In the genomic region with DNA sequence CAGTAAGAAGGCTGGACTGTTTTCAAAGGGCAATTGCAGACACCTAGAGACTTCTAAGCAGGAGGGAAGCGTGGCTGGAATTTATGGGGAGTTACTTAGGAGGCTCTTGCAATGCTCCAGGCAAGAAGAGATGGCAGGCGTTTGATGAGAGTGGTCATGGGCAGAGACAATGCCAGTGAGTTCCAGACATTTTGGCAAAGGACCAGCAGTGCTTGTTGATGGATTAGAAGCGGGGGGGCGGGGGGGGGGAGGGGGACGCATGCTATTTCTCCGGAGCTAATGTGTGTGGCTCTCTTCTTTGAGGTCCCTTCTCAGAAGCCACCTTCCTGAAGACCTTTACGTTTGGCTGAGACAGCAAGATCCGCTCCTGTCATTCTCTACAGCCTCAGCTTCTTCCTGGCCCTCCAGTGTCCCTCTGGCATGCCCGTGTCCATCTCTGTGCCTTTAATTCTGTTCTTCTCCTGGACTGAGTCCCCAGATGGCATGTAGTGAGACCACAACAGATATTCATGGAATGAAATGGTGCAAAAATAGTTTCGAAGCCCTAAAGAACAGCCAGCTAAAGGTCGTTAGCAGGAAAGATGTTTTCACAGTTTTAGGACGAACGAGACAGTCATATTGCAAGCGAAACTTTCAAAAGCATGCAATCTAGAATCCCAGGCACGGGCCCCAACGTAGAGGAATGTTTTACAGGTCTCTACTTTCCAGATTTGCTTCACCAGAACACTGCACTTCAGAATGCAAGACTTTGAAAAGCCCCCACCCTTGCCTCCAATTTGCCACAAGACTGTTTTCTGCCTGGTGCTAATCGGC, we compare ENCODE assay signal across 10 mouse cellular contexts. TPM values are rescaled to one million over a fixed set of nuclear protein-coding genes. Genes with fewer than 3 reads are reported as not detected.
A peak's percentile ranks its signal among the peaks of the same experiment; 100 is the strongest.
DNase-seq lines count a peak whose midpoint lies in the region; ATAC-seq and TF ChIP-seq lines count a peak whose summit lies in the region.
"Had no signal": no experiment of that assay in that cellular context is flagged by ENCODE, and none has a peak within 500 bp of the region (broad histone marks: within the 10 kb centered on the region; RNA-seq: fewer than 3 reads in every experiment).

No protein-coding gene starts in this region.

- DNase-seq in cerebellum, postnatal 10 days, result peak; percentile 81 to 85
- DNase-seq in cerebellum, adult 8-10 months, result no peak
- peak; percentile 57 for DNase-seq in lung, embryonic 14.5 days
- no peak for DNase-seq in lung, adult 2 months
- peak; percentile 75 for DNase-seq in hindbrain, postnatal 0 days (ENCODE audit: low spot score)
- DNase-seq in layer of hippocampus, adult 18-20 months (ENCODE audit: low spot score in 2 of 2), result no peak
- DNase-seq in adrenal gland, adult 18-20 months (ENCODE audit: low spot score in 2 of 2), result no peak
- DNase-seq: spleen, adult 18-20 months had no signal

- TF ChIP-seq CTCF in lung, embryonic 14.5 days (IDR thresholded peaks at IDR 0.05; ENCODE audit: low read depth), result no peak
- no peak for TF ChIP-seq CTCF in lung, adult 2 months (IDR thresholded peaks at IDR 0.05; ENCODE audit: insufficient read depth, low read length)
- TF ChIP-seq CTCF in hindbrain, postnatal 0 days (IDR thresholded peaks at IDR 0.05; ENCODE audit: low read depth), result no peak

- H3K9me3 ChIP-seq in lung, embryonic 14.5 days (ENCODE audit: low read depth, low read length), result no peaks in the 10 kb centered on the region
- H3K9me3 ChIP-seq in hindbrain, postnatal 0 days (ENCODE audit: low read length), result no peaks in the 10 kb centered on the region
- no peaks in the 10 kb centered on the region for H3K9me3 ChIP-seq in stomach, embryonic 14.5 days (ENCODE audit: control insufficient read depth, low read depth, low read length)
- H3K9me3 ChIP-seq: liver, embryonic 15.5 days had no signal

- H3K4me3 ChIP-seq in lung, embryonic 14.5 days (ENCODE audit: low read depth, low read length), result no peak overlapping the region
- no peak overlapping the region for H3K4me3 ChIP-seq in lung, adult 2 months (replicated peaks; ENCODE audit: extremely low read depth, low read depth, low read length)
- H3K4me3 ChIP-seq in hindbrain, postnatal 0 days (ENCODE audit: low read length), result no peak overlapping the region
- no peak overlapping the region for H3K4me3 ChIP-seq in stomach, embryonic 14.5 days (ENCODE audit: low read depth, low read length)
- H3K4me3 ChIP-seq: liver, embryonic 15.5 days had no signal

- no peaks in the 10 kb centered on the region for H3K27me3 ChIP-seq in lung, embryonic 14.5 days (ENCODE audit: insufficient read depth, low read length)
- no peaks in the 10 kb centered on the region for H3K27me3 ChIP-seq in hindbrain, postnatal 0 days (ENCODE audit: insufficient read depth, low read length)
- H3K27me3 ChIP-seq in stomach, embryonic 14.5 days (ENCODE audit: control insufficient read depth, insufficient read depth, low read length), result no peaks in the 10 kb centered on the region

- no peak for TF ChIP-seq POLR2A in lung, adult 2 months (IDR thresholded peaks at IDR 0.05; ENCODE audit: borderline replicate concordance, extremely low read depth, low read depth, low read length)

- H3K9ac ChIP-seq in lung, embryonic 14.5 days, result no peak overlapping the region
- H3K9ac ChIP-seq in hindbrain, postnatal 0 days (replicated peaks; ENCODE audit: low read length), result peak overlapping the region; percentile 23; the same call in 1 of the 2 replicates
- H3K9ac ChIP-seq in stomach, embryonic 14.5 days (replicated peaks; ENCODE audit: low read depth, low read length), result no peak overlapping the region
- H3K9ac ChIP-seq: liver, embryonic 15.5 days had no signal

- peak; percentile 21; the same call in 1 of the 2 replicates for ATAC-seq in lung, embryonic 14.5 days (ENCODE audit: insufficient read depth)
- peak; percentile 50; the same call in 1 of the 2 replicates for ATAC-seq in hindbrain, postnatal 0 days
- ATAC-seq in stomach, embryonic 14.5 days (ENCODE audit: insufficient number of reproducible peaks, insufficient read depth, low FRiP score, low read depth), result no peak

- 49% methylated on average over 17 of the region's 17 CpGs for WGBS in lung, embryonic 14.5 days
- WGBS in lung, adult 2 months, result 56% methylated on average over 17 of the region's 17 CpGs
- 42% methylated on average over 16 of the region's 17 CpGs for WGBS in hindbrain, postnatal 0 days
- 65% methylated on average over 17 of the region's 17 CpGs for WGBS in stomach, embryonic 14.5 days

- no peaks in the 10 kb centered on the region for H3K36me3 ChIP-seq in lung, embryonic 14.5 days (ENCODE audit: insufficient read depth)
- no peaks in the 10 kb centered on the region for H3K36me3 ChIP-seq in hindbrain, postnatal 0 days (ENCODE audit: insufficient read depth, low read length)
- H3K36me3 ChIP-seq in stomach, embryonic 14.5 days (ENCODE audit: control insufficient read depth, insufficient read depth, low read length), result no peaks in the 10 kb centered on the region
- H3K36me3 ChIP-seq: liver, embryonic 15.5 days had no signal

- H3K4me2 ChIP-seq in lung, embryonic 14.5 days, result no peak overlapping the region
- no peak overlapping the region for H3K4me2 ChIP-seq in hindbrain, postnatal 0 days (ENCODE audit: low read depth, low read length)
- H3K4me2 ChIP-seq in stomach, embryonic 14.5 days (replicated peaks; ENCODE audit: low read depth, low read length), result no peak overlapping the region
- H3K4me2 ChIP-seq: liver, embryonic 15.5 days had no signal

- H3K4me1 ChIP-seq in lung, embryonic 14.5 days (ENCODE audit: insufficient read depth), result peaks cover 18% of the 10 kb centered on the region
- no peaks in the 10 kb centered on the region for H3K4me1 ChIP-seq in lung, adult 2 months (ENCODE audit: control insufficient read depth, insufficient read depth, low read length)
- H3K4me1 ChIP-seq in hindbrain, postnatal 0 days (ENCODE audit: insufficient read depth, low read length), result peaks cover 9% of the 10 kb centered on the region
- H3K4me1 ChIP-seq in stomach, embryonic 14.5 days (ENCODE audit: control insufficient read depth, insufficient read depth, low read length), result peaks cover 14% of the 10 kb centered on the region; the same call in 1 of the 2 replicates
- H3K4me1 ChIP-seq: liver, embryonic 15.5 days had no signal

- H3K27ac ChIP-seq in lung, embryonic 14.5 days (ENCODE audit: low read depth), result peak overlapping the region; percentile 68
- peak overlapping the region; percentile 0; the same call in 1 of the 2 replicates for H3K27ac ChIP-seq in hindbrain, postnatal 0 days
- peak overlapping the region; percentile 34; the same call in 1 of the 2 replicates for H3K27ac ChIP-seq in stomach, embryonic 14.5 days (ENCODE audit: low read length)
- H3K27ac ChIP-seq: liver, embryonic 15.5 days had no signal

RNA-seq across cellular contexts. Expression of a gene that starts 53.8 kb away (rescaled TPM):
- polyA plus RNA-seq in lung, embryonic 14.5 days (2014; fragmentation: Nextera tagmentation; extraction: Ambion mirVana), result not detected in 2 replicates
- 0.26 TPM in 1 of 2 replicates, not detected in the other for polyA plus RNA-seq in lung, adult 2 months (2012; rRNA removed)
- 0.31 and 2.2 TPM in 2 replicates for total RNA-seq in hindbrain, postnatal 0 days (2014; rRNA removed)
- 0.23 TPM in 1 of 2 replicates, not detected in the other for polyA plus RNA-seq in hindbrain, postnatal 0 days (2015; fragmentation: Nextera tagmentation; extraction: Ambion mirVana)
- polyA plus RNA-seq in stomach, embryonic 14.5 days (2014; fragmentation: Nextera tagmentation; extraction: Ambion mirVana), result not detected in 2 replicates
- total RNA-seq in layer of hippocampus, adult 18-20 months (2021), result under 1 TPM in 1 of 2 experiments, not detected in 1; 0.40 TPM
- 1 to 10 TPM in 1 of 2 experiments, under 1 TPM in 1; 0.89 to 1.5 TPM for total RNA-seq in adrenal gland, adult 18-20 months (2021)

Comparison
In these comparisons a context has a peak if more than half of its experiments do, and no peak if none do; other contexts are left out.
1. DNase-seq: peak in cerebellum, postnatal 10 days (2 of 2), lung, embryonic 14.5 days (single experiment) and hindbrain, postnatal 0 days (single experiment); none in cerebellum, adult 8-10 months (single experiment), lung, adult 2 months (single experiment), layer of hippocampus, adult 18-20 months (0 of 2) and adrenal gland, adult 18-20 months (0 of 2).
2. H3K27ac ChIP-seq: peak in every context shown above with its lines; median percentile 68 in lung, embryonic 14.5 days; 34 in stomach, embryonic 14.5 days; 0 in hindbrain, postnatal 0 days.